Mouse (Mus musculus) liver (tissue): ENCODE data around the gene Mrpl45.
"Not testable (repeated sequence)": the region's sequence is repeated elsewhere in the genome, so short reads cannot be mapped to it uniquely, and the experiment has no call there.

Experiments used
- DNase-seq: peaks from one replicate; pipeline ENCODE4 v3.0.0-alpha.2; 2020; ENCODE audit warnings: mixed read lengths

Gene Mrpl45

GRCm38 (mm10) chr11:97299939-97300338 is 15.6 kb upstream of the Mrpl45 start:
- DNase-seq, result no peak

- no peak for DNase-seq
These were observed 14.1 kb upstream of the Mrpl45 start for GRCm38 (mm10) chr11:97301406-97301805.

- no peak for DNase-seq
These were observed 13.2 kb upstream of the Mrpl45 start for GRCm38 (mm10) chr11:97302231-97302781.

GRCm38 (mm10) chr11:97304631-97305030 is 10.9 kb upstream of the Mrpl45 start:
- no peak for DNase-seq

- no peak for DNase-seq
These were observed 8.0 kb upstream of the Mrpl45 start for GRCm38 (mm10) chr11:97307294-97308069.

- no peak for DNase-seq
These were observed 6.6 kb upstream of the Mrpl45 start for GRCm38 (mm10) chr11:97308806-97309450.

GRCm38 (mm10) chr11:97309451-97309836 is 6.1 kb upstream of the Mrpl45 start:
- peak; percentile 51 for DNase-seq

- peak; percentile 59 for DNase-seq
These were observed 5.5 kb upstream of the Mrpl45 start for GRCm38 (mm10) chr11:97309911-97310571.

- DNase-seq, result no peak
These were observed 4.5 kb upstream of the Mrpl45 start for GRCm38 (mm10) chr11:97310895-97311631.

GRCm38 (mm10) chr11:97312871-97313270 is 2.6 kb upstream of the Mrpl45 start:
- not testable (repeated sequence) for DNase-seq

GRCm38 (mm10) chr11:97314110-97314509 is 1.4 kb upstream of the Mrpl45 start:
- DNase-seq, result no peak

GRCm38 (mm10) chr11:97314751-97315503 is 589 bp upstream of the Mrpl45 start:
- no peak for DNase-seq

GRCm38 (mm10) chr11:97321197-97321596 is 5.7 kb downstream of the Mrpl45 start:
- no peak for DNase-seq

GRCm38 (mm10) chr11:97321894-97322600 is 6.5 kb downstream of the Mrpl45 start:
- not testable (repeated sequence) for DNase-seq

- no peak for DNase-seq
These were observed 9.7 kb downstream of the Mrpl45 start for GRCm38 (mm10) chr11:97325224-97325623.

- DNase-seq, result peak; percentile 70
These were observed 12.6 kb downstream of the Mrpl45 start for GRCm38 (mm10) chr11:97328148-97328547.

- no peak for DNase-seq
These were observed 14.8 kb downstream of the Mrpl45 start for GRCm38 (mm10) chr11:97330315-97330714.

GRCm38 (mm10) chr11:97331231-97332190 is 16.0 kb downstream of the Mrpl45 start:
- no peak for DNase-seq

- peak; percentile 38 for DNase-seq
These were observed 17.5 kb downstream of the Mrpl45 start for GRCm38 (mm10) chr11:97333044-97333443.

GRCm38 (mm10) chr11:97333896-97334295 is 18.4 kb downstream of the Mrpl45 start:
- no peak for DNase-seq
